Mouse (Mus musculus) midbrain, embryonic 11.5 days (tissue): ENCODE results near the gene Robo2. TPM values are rescaled to one million over a fixed set of nuclear protein-coding genes. Genes with fewer than 3 reads are reported as not detected.

Experiments
- ATAC-seq: fragments of 200-750 bp; cut with Nextera tagmentation; 2 replicates; pipeline ENCODE4 v1.8.0; 2017; ENCODE audit warnings: moderate TSS enrichment, moderate library complexity; ENCODE audit not compliant: low FRiP score
- DNase-seq: peaks from one replicate; pipeline ENCODE4 v3.0.0; 2015; ENCODE audit warnings: low spot score; ENCODE audit errors: missing footprints
- H3K27ac ChIP-seq: fragments of 300-500 bp; sonication (generic); 2 replicates; pipeline ENCODE4 v1.5.1; 2014; ENCODE audit warnings: low read depth, low read length
- H3K27me3 ChIP-seq: fragments of 300-500 bp; sonication (generic); 2 replicates; pipeline ENCODE4 v1.6.1; 2014; ENCODE audit warnings: mild to moderate bottlenecking, low read length, moderate library complexity, mixed read lengths; ENCODE audit not compliant: control insufficient read depth, insufficient read depth
- H3K36me3 ChIP-seq: fragments of 300-500 bp; sonication (generic); 2 replicates; pipeline ENCODE4 v1.6.1; 2014; ENCODE audit warnings: mild to moderate bottlenecking, low read length, moderate library complexity, mixed read lengths; ENCODE audit not compliant: control insufficient read depth, insufficient read depth
- H3K4me1 ChIP-seq: fragments of 300-500 bp; sonication (generic); 2 replicates; pipeline ENCODE4 v1.6.1; 2014; ENCODE audit warnings: low read length; ENCODE audit not compliant: control insufficient read depth, insufficient read depth
- H3K4me2 ChIP-seq: fragments of 300-500 bp; sonication (generic); 2 replicates; pipeline ENCODE4 v1.6.1; 2014; ENCODE audit warnings: mild to moderate bottlenecking, moderate library complexity
- H3K4me3 ChIP-seq: fragments of 300-500 bp; sonication (generic); 2 replicates; pipeline ENCODE4 v1.5.1; 2014; ENCODE audit warnings: low read depth, low read length
- H3K9ac ChIP-seq: fragments of 300-500 bp; sonication (generic); 2 replicates; pipeline ENCODE4 v1.6.1; 2014; ENCODE audit warnings: low read length
- H3K9me3 ChIP-seq: fragments of 300-500 bp; sonication (generic); 2 replicates; pipeline ENCODE4 v1.6.1; 2016; ENCODE audit warnings: low read length; ENCODE audit not compliant: control insufficient read depth
- WGBS: fragments of 180-500 bp; shearing (Covaris S2); extraction: QIAGEN DNeasy Blood & Tissue Kit; methylation state at CpG from one replicate; pipeline ENCODE4 v1.1.7; 2014; 5-methylcytosine and 5-hydroxymethylcytosine counted together
- polyA plus RNA-seq: library from polyadenylated mRNA; unstranded; fragments of >200 nt; fragmentation: Nextera tagmentation; extraction: Ambion mirVana; gene quantifications from 2 replicates; pipeline ENCODE4 v1.2.1, GENCODE M21; 2014

Robo2 gene
- polyA plus RNA-seq, 1 experiment from 2014 or later = 19.8 TPM

- ATAC-seq = no peak
- Histone ChIP-seq H3K4me3 (no peak overlapping the region), H3K4me1 (no peaks in the 10 kb centered on the region), H3K9ac (no peak overlapping the region), H3K9me3 (no peaks in the 10 kb centered on the region), H3K4me2 (no peak overlapping the region), H3K36me3 (no peaks in the 10 kb centered on the region), H3K27me3 (no peaks in the 10 kb centered on the region), H3K27ac (no peak overlapping the region)
- DNase-seq = peak; percentile 8
- WGBS = 93% methylated on average over 5 of the region's 5 CpGs
Measured at GRCm38 (mm10) chr16:73873828-73874558, 537.6 kb downstream of the Robo2 start.

GRCm38 (mm10) chr16:73870296-73870695 is 541.3 kb downstream of the Robo2 start:
- H3K4me3 ChIP-seq = no peak overlapping the region
- no peaks in the 10 kb centered on the region for H3K4me1 ChIP-seq
- WGBS = 87% methylated on average over 5 of the region's 5 CpGs
- ATAC-seq (no peak), DNase-seq (no peak)
- no peaks in the 10 kb centered on the region for H3K27me3 ChIP-seq
- no peaks in the 10 kb centered on the region for H3K9me3 ChIP-seq
- no peak overlapping the region for H3K4me2 ChIP-seq
- H3K36me3 ChIP-seq = no peaks in the 10 kb centered on the region
- no peak overlapping the region for H3K9ac ChIP-seq
- no peak overlapping the region for H3K27ac ChIP-seq

- no peaks in the 10 kb centered on the region for H3K36me3 ChIP-seq
- H3K9me3 ChIP-seq = no peaks in the 10 kb centered on the region
- 89% methylated on average over 7 of the region's 7 CpGs for WGBS
- no peak overlapping the region for H3K4me2 ChIP-seq
- no peak overlapping the region for H3K4me3 ChIP-seq
- DNase-seq (peak; percentile 54), ATAC-seq (no peak)
- no peaks in the 10 kb centered on the region for H3K4me1 ChIP-seq
- no peaks in the 10 kb centered on the region for H3K27me3 ChIP-seq
- H3K27ac ChIP-seq = no peak overlapping the region
- H3K9ac ChIP-seq = no peak overlapping the region
Measured at GRCm38 (mm10) chr16:73869527-73870212, 542.0 kb downstream of the Robo2 start.

GRCm38 (mm10) chr16:73864625-73865024 is 547.0 kb downstream of the Robo2 start:
- no peak overlapping the region for H3K4me3 ChIP-seq
- no peaks in the 10 kb centered on the region for H3K36me3 ChIP-seq
- no peak overlapping the region for H3K4me2 ChIP-seq
- 0 out of 2 replicates have a peak, but pooled peaks cover 3% of the 10 kb centered on the region for H3K4me1 ChIP-seq
- DNase-seq (no peak), ATAC-seq (no peak)
- H3K27me3 ChIP-seq = no peaks in the 10 kb centered on the region
- no peaks in the 10 kb centered on the region for H3K9me3 ChIP-seq
- no peak overlapping the region for H3K27ac ChIP-seq
- 40% methylated on average over 9 of the region's 9 CpGs for WGBS
- H3K9ac ChIP-seq = no peak overlapping the region

- no peak for ATAC-seq
- WGBS = 1% methylated on average over 3 of the region's 3 CpGs
Measured at GRCm38 (mm10) chr16:73863748-73864147, 547.9 kb downstream of the Robo2 start.

GRCm38 (mm10) chr16:73858717-73859116 is 552.9 kb downstream of the Robo2 start:
- Histone ChIP-seq H3K4me3 (no peak overlapping the region), H3K36me3 (no peaks in the 10 kb centered on the region), H3K4me2 (no peak overlapping the region), H3K27me3 (no peaks in the 10 kb centered on the region), H3K9ac (no peak overlapping the region), H3K9me3 (no peaks in the 10 kb centered on the region), H3K27ac (no peak overlapping the region), H3K4me1 (0 out of 2 replicates have a peak, but pooled peaks cover 1% of the 10 kb centered on the region)
- DNase-seq = peak; percentile 14
- ATAC-seq = no peak
- WGBS = 67% methylated on average over 2 of the region's 2 CpGs

More at GRCm38 (mm10) chr16:73863748-73864147, 547.9 kb downstream of the Robo2 start:
- Histone ChIP-seq H3K36me3 (no peaks in the 10 kb centered on the region), H3K27ac (no peak overlapping the region), H3K9me3 (no peaks in the 10 kb centered on the region), H3K9ac (no peak overlapping the region), H3K27me3 (no peaks in the 10 kb centered on the region), H3K4me1 (0 out of 2 replicates have a peak, but pooled peaks cover 3% of the 10 kb centered on the region), H3K4me2 (no peak overlapping the region), H3K4me3 (no peak overlapping the region)
- no peak for DNase-seq

GRCm38 (mm10) chr16:73855821-73856220 is 555.8 kb downstream of the Robo2 start:
- DNase-seq = no peak

More at GRCm38 (mm10) chr16:73855821-73856220, 555.8 kb downstream of the Robo2 start:
- H3K9me3 ChIP-seq = no peaks in the 10 kb centered on the region
- no peak overlapping the region for H3K9ac ChIP-seq
- no peaks in the 10 kb centered on the region for H3K4me1 ChIP-seq
- H3K4me2 ChIP-seq = no peak overlapping the region
- no peak for ATAC-seq
- no peaks in the 10 kb centered on the region for H3K27me3 ChIP-seq
- no peak overlapping the region for H3K4me3 ChIP-seq
- WGBS = 94% methylated on average over 3 of the region's 3 CpGs
- no peak overlapping the region for H3K27ac ChIP-seq
- H3K36me3 ChIP-seq = no peaks in the 10 kb centered on the region
